ENCODE assay signal across 23 mouse cellular contexts in genomic region chr6:17747724-17748123, GRCm38 (mm10). TPM values are rescaled to one million over a fixed set of nuclear protein-coding genes. Genes with fewer than 3 reads are reported as not detected.
DNase-seq lines count a peak whose midpoint lies in the region; ATAC-seq and TF ChIP-seq lines count a peak whose summit lies in the region.
"Had no signal": no experiment of that assay in that cellular context is flagged by ENCODE, and none has a peak within 500 bp of the region (broad histone marks: within the 10 kb centered on the region; RNA-seq: fewer than 3 reads in every experiment).

No protein-coding gene starts in this region.

- H3K27ac ChIP-seq in liver, postnatal 0 days (ENCODE audit: low read depth): no peak overlapping the region
- no peak overlapping the region for H3K27ac ChIP-seq in liver, embryonic 11.5 days (ENCODE audit: low read depth, low read length)
- no peak overlapping the region for H3K27ac ChIP-seq in forebrain, embryonic 14.5 days (ENCODE audit: low read depth, low read length)
- H3K27ac ChIP-seq: forebrain, embryonic 15.5 days; heart, adult 2 months; limb, embryonic 12.5 days; neural tube, embryonic 13.5 days had no signal

- peaks cover 28% of the 10 kb centered on the region for H3K4me1 ChIP-seq in liver, postnatal 0 days (ENCODE audit: insufficient read depth)
- H3K4me1 ChIP-seq in liver, embryonic 11.5 days (replicated peaks; ENCODE audit: control insufficient read depth, insufficient read depth, low read length): peaks cover 27% of the 10 kb centered on the region
- H3K4me1 ChIP-seq in forebrain, embryonic 14.5 days (ENCODE audit: control insufficient read depth, insufficient read depth, low read length): peaks cover 9% of the 10 kb centered on the region

- peak overlapping the region; percentile 4; the same call in 1 of the 2 replicates for H3K4me2 ChIP-seq in liver, postnatal 0 days (ENCODE audit: low read depth, low read length)
- no peak overlapping the region for H3K4me2 ChIP-seq in liver, embryonic 11.5 days
- no peak overlapping the region for H3K4me2 ChIP-seq in forebrain, embryonic 14.5 days (ENCODE audit: low read length)
- H3K4me2 ChIP-seq: forebrain, embryonic 15.5 days; heart, embryonic 12.5 days; limb, embryonic 12.5 days; liver, embryonic 15.5 days; neural tube, embryonic 13.5 days had no signal

- no peaks in the 10 kb centered on the region for H3K36me3 ChIP-seq in liver, postnatal 0 days (replicated peaks; ENCODE audit: insufficient read depth, low read length)
- H3K36me3 ChIP-seq in liver, embryonic 11.5 days (ENCODE audit: control insufficient read depth, insufficient read depth, low read length): no peaks in the 10 kb centered on the region
- no peaks in the 10 kb centered on the region for H3K36me3 ChIP-seq in forebrain, embryonic 14.5 days (ENCODE audit: control insufficient read depth, insufficient read depth, low read length)
- H3K36me3 ChIP-seq: forebrain, embryonic 15.5 days; heart, embryonic 12.5 days; limb, embryonic 12.5 days; liver, embryonic 15.5 days; midbrain, embryonic 12.5 days; neural tube, embryonic 13.5 days had no signal

- WGBS in liver, postnatal 0 days (ENCODE audit: insufficient replicate concordance): 55% methylated on average over 13 of the region's 13 CpGs
- 82% methylated on average over 13 of the region's 13 CpGs for WGBS in liver, embryonic 11.5 days
- 85% methylated on average over 13 of the region's 13 CpGs for WGBS in forebrain, embryonic 14.5 days

- ATAC-seq in liver, postnatal 0 days: peak; percentile 15; the same call in 1 of the 2 replicates
- no peak for ATAC-seq in liver, embryonic 11.5 days (replicated peaks; ENCODE audit: low FRiP score)
- peak; percentile 42 for ATAC-seq in megakaryocyte, adult 5-6 weeks (ENCODE audit: poor library complexity, severe bottlenecking)
- no peak for ATAC-seq in forebrain, embryonic 14.5 days
- ATAC-seq: forebrain, embryonic 15.5 days had no signal

- TF ChIP-seq EP300 in liver, postnatal 0 days (IDR thresholded peaks at IDR 0.05; ENCODE audit: low read depth): peak; percentile 62

- no peak overlapping the region for H3K4me3 ChIP-seq in liver, postnatal 0 days (ENCODE audit: low read depth, low read length)
- no peak overlapping the region for H3K4me3 ChIP-seq in liver, embryonic 11.5 days (ENCODE audit: low read depth, low read length)
- H3K4me3 ChIP-seq in forebrain, embryonic 14.5 days (ENCODE audit: low read depth, low read length): no peak overlapping the region
- H3K4me3 ChIP-seq: forebrain, embryonic 15.5 days; heart, adult 2 months; heart, embryonic 12.5 days; limb, embryonic 12.5 days; liver, embryonic 15.5 days; megakaryocyte, embryonic 14.5 days; midbrain, embryonic 12.5 days; neural tube, embryonic 13.5 days had no signal

- TF ChIP-seq CTCF in liver, postnatal 0 days (IDR thresholded peaks at IDR 0.05; ENCODE audit: low read depth): no peak

- H3K9ac ChIP-seq in liver, postnatal 0 days (replicated peaks): no peak overlapping the region
- H3K9ac ChIP-seq in liver, embryonic 11.5 days (ENCODE audit: low read depth, low read length): no peak overlapping the region
- H3K9ac ChIP-seq in forebrain, embryonic 14.5 days (ENCODE audit: low read length): no peak overlapping the region
- H3K9ac ChIP-seq: forebrain, embryonic 15.5 days; heart, embryonic 12.5 days; limb, embryonic 12.5 days; liver, embryonic 15.5 days; midbrain, embryonic 12.5 days; neural tube, embryonic 13.5 days had no signal

- no peaks in the 10 kb centered on the region for H3K27me3 ChIP-seq in liver, postnatal 0 days (ENCODE audit: insufficient read depth, low read length)
- H3K27me3 ChIP-seq in liver, embryonic 11.5 days (replicated peaks; ENCODE audit: control insufficient read depth, insufficient read depth, low read length): no peaks in the 10 kb centered on the region
- H3K27me3 ChIP-seq in forebrain, embryonic 14.5 days (replicated peaks; ENCODE audit: control insufficient read depth, insufficient read depth, low read length): no peaks in the 10 kb centered on the region
- H3K27me3 ChIP-seq: forebrain, embryonic 15.5 days; heart, embryonic 12.5 days; limb, embryonic 12.5 days; liver, embryonic 15.5 days; megakaryocyte, embryonic 14.5 days; midbrain, embryonic 12.5 days; neural tube, embryonic 13.5 days had no signal

- DNase-seq in liver, postnatal 0 days: no peak
- no peak for DNase-seq in liver, embryonic 11.5 days (ENCODE audit: low spot score)
- DNase-seq in 416B (ENCODE audit: low read depth): peak; percentile 67
- DNase-seq in fat pad, adult 2 months (ENCODE audit: extremely low read depth, low read depth, low spot score): peak; percentile 49
- DNase-seq in T-cell, adult 2 months (ENCODE audit: low spot score): no peak
- DNase-seq in forebrain, embryonic 14.5 days (ENCODE audit: low spot score): no peak
- DNase-seq: adrenal gland, adult 8-10 months; cerebellum, adult 8-10 months; cerebellum, postnatal 25 days; gastrocnemius, postnatal 25 days; heart, adult 2 months; heart, postnatal 4 days; kidney, adult 11 months; kidney, postnatal 14 days; thymus, postnatal 4 days had no signal

- H3K9me3 ChIP-seq in liver, postnatal 0 days (ENCODE audit: low read length): no peaks in the 10 kb centered on the region
- H3K9me3 ChIP-seq in liver, embryonic 11.5 days (ENCODE audit: control insufficient read depth, low read length): no peaks in the 10 kb centered on the region
- H3K9me3 ChIP-seq in forebrain, embryonic 14.5 days (replicated peaks; ENCODE audit: control insufficient read depth, low read length): no peaks in the 10 kb centered on the region
- H3K9me3 ChIP-seq: forebrain, embryonic 15.5 days; heart, embryonic 12.5 days; limb, embryonic 12.5 days; liver, embryonic 15.5 days; megakaryocyte, embryonic 14.5 days; midbrain, embryonic 12.5 days; neural tube, embryonic 13.5 days had no signal

RNA-seq across cellular contexts. Expression of gene St7, which starts 55.0 kb away (rescaled TPM):
- 11.0 and 11.9 TPM in 2 replicates for polyA plus RNA-seq in liver, postnatal 0 days (2015; fragmentation: Nextera tagmentation; extraction: Ambion mirVana)
- 16.9 and 18.6 TPM in 2 replicates for polyA plus RNA-seq in liver, embryonic 11.5 days (2014; fragmentation: Nextera tagmentation; extraction: Ambion mirVana)
- total RNA-seq in megakaryocyte, adult 5-6 weeks (2015): 6.9 and 8.5 TPM in 2 replicates
- total RNA-seq in megakaryocyte, adult 5-6 weeks (2017): 10.6 and 14.0 TPM in 2 replicates
- 55.2 and 60.3 TPM in 2 replicates for polyA plus RNA-seq in forebrain, embryonic 14.5 days (2014; fragmentation: Nextera tagmentation; extraction: Ambion mirVana)

Comparison
In these comparisons a context has a peak if more than half of its experiments do, and no peak if none do; other contexts are left out.
1. ATAC-seq: peak in liver, postnatal 0 days (single experiment) and megakaryocyte, adult 5-6 weeks (single experiment); none in liver, embryonic 11.5 days (single experiment) and forebrain, embryonic 14.5 days (single experiment).
2. DNase-seq: peak in 416B (single experiment) and fat pad, adult 2 months (single experiment); none in liver, postnatal 0 days (single experiment), liver, embryonic 11.5 days (single experiment), T-cell, adult 2 months (single experiment) and forebrain, embryonic 14.5 days (single experiment).